Mouse (Mus musculus): ENCODE measurements at regions not wholly inside any gene's neighbourhood (a gene's known extent, or its start where the extent isn't known, plus 50 kb on each side); places are given as distances from the start of the nearest gene placed in this dataset.

- in situ Hi-C loops (cut with MboI; ENCODE audit: low pct_unique_long_range_greater_than_20kb), result no loop called here
- DNase-seq (ENCODE audit: low read depth, low spot score), result no peak
- POLR2A ChIA-PET, result no interaction called here
- TF ChIP-seq CTCF (IDR thresholded peaks at IDR 0.05), result no peak
- H3K27me3 ChIP-seq, result peaks cover 33% of the 10 kb centered on the region
- ATAC-seq, result no peak
- CTCF ChIA-PET, result no interaction called here
These were observed 117.8 kb downstream of the Mrm1 start for GRCm38 (mm10) chr11:84701319-84702175.

DNA sequence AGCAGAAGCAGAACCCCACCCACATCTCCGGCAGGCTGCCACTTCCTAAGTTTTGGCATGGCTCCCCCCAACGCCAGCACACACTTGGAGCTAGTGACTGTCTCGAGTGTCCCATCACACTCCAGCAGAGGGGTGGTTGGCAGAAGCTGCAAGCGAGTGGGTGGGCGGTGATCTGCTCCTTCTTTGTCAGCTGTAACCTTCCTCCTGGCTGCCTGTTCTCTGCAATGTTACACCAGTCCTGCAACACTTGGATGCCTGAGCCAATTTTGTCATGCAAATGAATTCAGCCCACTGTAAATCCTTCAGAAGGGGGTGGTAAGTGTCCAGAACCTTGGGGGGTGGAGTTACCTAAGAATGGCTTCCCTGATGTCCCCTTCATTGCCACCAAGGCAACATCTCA, 121.8 kb downstream of the Mrm1 start:
- TF ChIP-seq CTCF (IDR thresholded peaks at IDR 0.05), result no peak
- POLR2A ChIA-PET, result no interaction called here
- CTCF ChIA-PET, result interaction anchor here (1.2 kb wide), 1 partner anchor 12 kb away, joined by 3 read pairs; no protein-coding TSS in a partner anchor
- ATAC-seq (no peak), DNase-seq (ENCODE audit: low read depth, low spot score) (no peak)
- in situ Hi-C loops (cut with MboI; ENCODE audit: low pct_unique_long_range_greater_than_20kb), result no loop called here
- H3K27me3 ChIP-seq, result peaks cover 35% of the 10 kb centered on the region

DNA sequence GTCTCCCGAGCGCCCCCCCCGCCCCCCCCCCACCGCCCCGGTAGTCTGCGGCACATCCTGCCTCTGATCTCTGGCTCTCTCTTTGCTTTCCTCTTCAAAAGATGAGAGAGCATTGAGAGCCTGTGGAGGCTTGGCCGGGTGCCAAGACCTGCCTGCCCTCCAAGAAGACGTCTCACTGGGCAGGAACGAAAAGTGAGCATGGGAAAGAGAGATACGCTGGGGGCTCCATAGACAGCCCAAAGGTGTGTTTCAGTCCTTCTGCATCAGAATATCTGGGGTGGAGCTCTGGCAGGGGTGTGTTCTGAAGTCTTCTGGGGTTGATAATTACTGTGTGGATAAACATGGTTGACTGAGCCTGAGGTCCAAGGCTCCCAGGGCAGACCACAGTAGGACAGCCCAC, 126.7 kb downstream of the Mrm1 start:
- DNase-seq (ENCODE audit: low read depth, low spot score) (no peak), ATAC-seq (no peak)
- H3K27me3 ChIP-seq, result peaks cover 15% of the 10 kb centered on the region
- in situ Hi-C loops (cut with MboI; ENCODE audit: low pct_unique_long_range_greater_than_20kb), result no loop called here
- CTCF ChIA-PET, result no interaction called here
- POLR2A ChIA-PET, result no interaction called here
- no peak for TF ChIP-seq CTCF (IDR thresholded peaks at IDR 0.05)

DNA sequence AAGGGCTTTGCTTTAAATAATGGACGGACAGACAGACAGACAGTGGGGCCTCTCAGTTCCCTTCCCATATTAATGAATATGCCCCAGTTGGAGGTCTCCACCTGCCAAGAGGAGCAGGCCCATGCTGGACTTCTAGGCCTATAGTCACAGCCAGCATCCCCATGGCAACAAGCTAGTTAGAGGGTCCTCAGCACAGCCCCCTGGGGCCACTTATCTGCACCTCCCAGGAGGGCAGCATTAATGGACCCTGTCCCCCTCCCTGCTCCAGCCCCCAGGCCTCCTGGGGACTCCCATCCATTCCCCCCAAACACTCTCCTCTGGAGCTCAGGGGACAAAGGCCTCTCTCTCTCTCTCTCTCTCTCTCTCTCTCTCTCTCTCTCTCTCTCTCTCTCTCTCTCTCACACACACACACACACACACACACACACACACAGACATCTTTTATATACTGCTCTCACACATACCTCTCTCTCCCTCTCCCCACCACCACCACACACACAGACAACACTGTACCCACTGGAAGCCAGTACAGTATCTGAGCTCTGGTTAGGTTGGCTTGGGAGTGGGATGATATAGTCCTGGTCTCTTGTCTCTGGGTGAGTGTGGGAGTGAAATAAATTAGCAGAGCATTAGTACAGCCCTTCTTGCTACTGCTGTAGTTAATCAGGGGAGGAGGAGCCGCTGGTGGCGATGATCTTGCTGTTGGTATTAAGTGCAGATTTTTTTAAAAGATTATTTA, 127.7 kb downstream of the Mrm1 start:
- in situ Hi-C loops (cut with MboI; ENCODE audit: low pct_unique_long_range_greater_than_20kb), result no loop called here
- ATAC-seq, result no peak
- DNase-seq (ENCODE audit: low read depth, low spot score), result no peak
- H3K27me3 ChIP-seq, result peaks cover 15% of the 10 kb centered on the region
- ChIA-PET CTCF (no interaction called here), POLR2A (no interaction called here)
- no peak for TF ChIP-seq CTCF (IDR thresholded peaks at IDR 0.05)

DNA sequence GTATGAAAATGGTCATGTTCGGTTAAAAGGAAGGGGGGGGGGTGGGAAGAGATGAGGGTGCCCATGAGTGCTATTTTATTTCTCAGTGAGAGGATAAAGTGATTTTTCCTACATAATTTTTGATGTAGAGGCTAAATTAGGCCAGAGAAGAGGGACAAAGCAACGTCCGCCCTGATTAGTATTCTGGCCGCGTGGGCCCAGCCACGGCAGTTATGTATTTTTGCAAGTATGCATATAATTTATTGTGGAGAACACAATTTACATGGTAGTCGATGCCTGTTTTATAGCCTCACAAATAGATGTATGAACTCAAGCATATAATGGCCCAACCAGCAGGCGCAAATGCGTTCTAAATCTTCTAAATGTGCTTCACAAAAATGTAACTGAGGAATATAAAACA, 132.8 kb downstream of the Mrm1 start:
- ChIA-PET CTCF (no interaction called here), POLR2A (no interaction called here)
- no peak for TF ChIP-seq CTCF (IDR thresholded peaks at IDR 0.05)
- DNase-seq (ENCODE audit: low read depth, low spot score) (no peak), ATAC-seq (no peak)
- in situ Hi-C loops (cut with MboI; ENCODE audit: low pct_unique_long_range_greater_than_20kb), result no loop called here
- H3K27me3 ChIP-seq, result peaks cover 17% of the 10 kb centered on the region

DNA sequence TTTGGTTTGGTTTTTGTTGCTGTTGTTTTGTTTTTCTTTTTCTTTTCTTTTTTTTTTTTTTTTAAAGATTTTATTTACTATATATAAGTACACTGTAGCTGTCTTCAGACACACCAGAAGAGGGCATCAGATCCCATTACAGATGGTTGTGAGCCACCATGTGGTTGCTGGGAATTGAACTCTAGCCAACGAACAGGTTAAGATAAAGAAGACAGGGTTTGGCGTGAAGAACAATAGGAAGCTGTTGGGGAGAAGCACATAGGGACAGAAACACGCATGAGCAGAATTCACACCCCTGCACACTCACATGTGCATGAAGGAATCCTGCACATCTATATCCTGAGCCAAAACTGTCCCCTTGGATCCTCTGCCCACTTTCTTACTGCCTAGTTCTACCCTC, 135.0 kb downstream of the Mrm1 start:
- ATAC-seq (no peak), DNase-seq (ENCODE audit: low read depth, low spot score) (no peak)
- peaks cover 17% of the 10 kb centered on the region for H3K27me3 ChIP-seq
- no peak for TF ChIP-seq CTCF (IDR thresholded peaks at IDR 0.05)
- in situ Hi-C loops (cut with MboI; ENCODE audit: low pct_unique_long_range_greater_than_20kb), result no loop called here
- ChIA-PET CTCF (interaction anchor here (0.7 kb wide), 1 partner anchor 185 kb away, joined by 3 read pairs; no protein-coding TSS in a partner anchor), POLR2A (no interaction called here)

DNA sequence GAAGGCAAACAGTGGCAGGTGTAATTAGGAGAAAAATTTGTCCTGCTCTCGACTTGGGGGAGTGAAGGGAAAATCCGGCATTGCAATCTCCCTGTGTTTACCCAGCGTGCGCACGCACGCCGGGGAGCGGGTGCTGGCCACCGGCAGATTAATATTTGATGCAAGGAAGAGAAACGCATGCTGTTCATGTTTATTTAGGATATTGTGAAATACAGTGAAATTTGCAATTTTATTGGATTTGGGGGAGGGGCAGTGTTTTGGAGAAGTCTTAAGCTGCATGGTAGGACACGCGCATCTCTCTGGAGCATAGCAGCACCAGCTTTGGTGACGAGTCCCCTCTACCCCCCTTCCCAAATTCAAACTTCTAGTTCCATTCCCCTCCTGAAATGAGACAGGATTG, 136.4 kb downstream of the Mrm1 start:
- ATAC-seq (no peak), DNase-seq (ENCODE audit: low read depth, low spot score) (no peak)
- CTCF ChIA-PET, result no interaction called here
- no peak for TF ChIP-seq CTCF (IDR thresholded peaks at IDR 0.05)
- in situ Hi-C loops (cut with MboI; ENCODE audit: low pct_unique_long_range_greater_than_20kb), result no loop called here
- POLR2A ChIA-PET, result no interaction called here
- H3K27me3 ChIP-seq, result peaks cover 22% of the 10 kb centered on the region

DNA sequence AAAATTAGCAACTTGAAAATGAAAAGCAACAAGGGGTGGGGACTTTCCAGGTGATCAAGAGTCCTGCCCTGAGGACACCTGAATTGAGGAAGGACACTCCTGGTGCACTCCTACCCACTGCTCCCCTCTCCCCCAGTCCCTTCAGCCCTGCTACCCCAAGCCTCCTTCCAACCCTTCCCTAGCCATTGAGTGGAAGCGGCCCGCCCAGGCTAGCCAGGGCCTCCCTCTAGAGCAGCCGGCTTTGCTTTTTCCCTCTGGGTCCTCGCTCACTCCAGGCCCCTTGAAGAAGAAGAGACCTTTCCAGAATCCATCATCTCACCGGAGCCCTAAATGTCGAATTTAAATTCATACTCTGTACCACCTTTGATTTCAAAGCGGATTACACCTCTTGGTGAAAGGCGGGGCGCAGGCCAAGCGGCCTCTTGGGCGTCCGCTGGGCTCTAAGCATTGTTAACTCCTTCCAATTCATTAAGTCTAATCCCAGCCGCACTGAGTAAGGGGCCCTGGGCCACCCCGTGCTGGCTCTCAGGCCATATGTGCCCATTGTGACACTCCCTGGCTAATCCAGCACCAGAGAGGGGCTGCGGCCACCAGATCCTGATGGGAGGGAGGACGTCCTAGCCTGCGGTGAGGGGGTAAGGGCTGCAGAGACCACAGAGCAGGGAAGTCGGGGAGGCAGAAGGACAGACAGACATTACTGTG, 142.8 kb downstream of the Mrm1 start:
- in situ Hi-C loops (cut with MboI; ENCODE audit: low pct_unique_long_range_greater_than_20kb), result no loop called here
- no peak for DNase-seq (ENCODE audit: low read depth, low spot score)
- no peak for ATAC-seq
- CTCF ChIA-PET, result no interaction called here
- peaks cover 11% of the 10 kb centered on the region for H3K27me3 ChIP-seq
- POLR2A ChIA-PET, result no interaction called here
- TF ChIP-seq CTCF (IDR thresholded peaks at IDR 0.05), result no peak

GRCm38 (mm10) chr11:84672841-84673473, 146.4 kb downstream of the Mrm1 start:
- ATAC-seq (no peak), DNase-seq (ENCODE audit: low read depth, low spot score) (no peak)
- CTCF ChIA-PET, result no interaction called here
- TF ChIP-seq CTCF (IDR thresholded peaks at IDR 0.05), result no peak
- H3K27me3 ChIP-seq, result no peaks in the 10 kb centered on the region
- POLR2A ChIA-PET, result no interaction called here
- in situ Hi-C loops (cut with MboI; ENCODE audit: low pct_unique_long_range_greater_than_20kb), result no loop called here

DNA sequence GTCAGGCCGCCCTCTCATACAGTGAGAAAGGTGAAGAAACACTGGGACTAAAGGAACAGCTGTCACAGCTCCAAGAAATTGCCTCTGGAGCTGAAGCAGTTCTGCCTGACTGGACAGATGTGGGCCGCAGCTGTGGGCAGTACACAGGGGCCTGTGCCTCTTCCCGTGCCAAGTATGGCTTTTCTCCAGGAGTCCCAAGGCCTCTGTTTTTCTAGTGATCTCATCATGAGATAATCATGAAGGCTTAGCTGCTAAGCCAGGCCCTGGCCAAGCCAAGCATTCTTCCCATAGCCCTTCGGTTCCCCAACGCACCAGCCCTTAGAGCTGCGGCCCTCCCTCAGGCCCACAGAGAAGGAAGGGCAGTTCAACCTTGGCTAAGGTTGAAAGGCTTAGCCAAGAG, 146.2 kb upstream of the Lhx1 start:
- ATAC-seq, result peak; percentile 83
- peak; percentile 91 for DNase-seq (ENCODE audit: low read depth, low spot score)
- H3K27me3 ChIP-seq, result peaks cover 1% of the 10 kb centered on the region
- POLR2A ChIA-PET, result interaction anchor here (1.3 kb wide), 1 partner anchor 35 kb away, joined by 3 read pairs; no protein-coding TSS in a partner anchor
- in situ Hi-C loops (cut with MboI; ENCODE audit: low pct_unique_long_range_greater_than_20kb), result no loop called here
- no peak for TF ChIP-seq CTCF (IDR thresholded peaks at IDR 0.05)
- CTCF ChIA-PET, result interaction anchor here (1.5 kb wide), 1 partner anchor 10 kb away, joined by 3 read pairs; no protein-coding TSS in a partner anchor

Measured in Patski (cell line).